Mouse (Mus musculus) liver, embryonic 11.5 days (tissue): Measurements from ENCODE around the gene Dhtkd1. TPM values are rescaled to one million over a fixed set of nuclear protein-coding genes. Genes with fewer than 3 reads are reported as not detected.

Experiments
- ATAC-seq: fragments of 200-750 bp; cut with Nextera tagmentation; replicated peaks from 2 replicates; pipeline ENCODE4 v1.8.0; 2017; ENCODE audit warnings: moderate number of reproducible peaks, mild to moderate bottlenecking, moderate TSS enrichment, moderate library complexity; ENCODE audit not compliant: low FRiP score
- DNase-seq: peaks from one replicate; pipeline ENCODE4 v3.0.0-alpha.2; 2017; ENCODE audit warnings: low spot score
- H3K27ac ChIP-seq: fragments of 300-500 bp; sonication (generic); 2 replicates; pipeline ENCODE4 v1.5.1; 2014; ENCODE audit warnings: mild to moderate bottlenecking, low read depth, low read length, control low read depth
- H3K27me3 ChIP-seq: fragments of 300-500 bp; sonication (generic); replicated peaks from 2 replicates; pipeline ENCODE4 v1.6.1; 2014; ENCODE audit warnings: low read length, mixed read lengths; ENCODE audit not compliant: control insufficient read depth, insufficient read depth
- H3K36me3 ChIP-seq: fragments of 300-500 bp; sonication (generic); 2 replicates; pipeline ENCODE4 v1.6.1; 2014; ENCODE audit warnings: mild to moderate bottlenecking, low read length, moderate library complexity, mixed read lengths; ENCODE audit not compliant: control insufficient read depth, insufficient read depth
- H3K4me1 ChIP-seq: fragments of 300-500 bp; sonication (generic); replicated peaks from 2 replicates; pipeline ENCODE4 v1.6.1; 2014; ENCODE audit warnings: low read length, mixed read lengths; ENCODE audit not compliant: control insufficient read depth, insufficient read depth
- H3K4me2 ChIP-seq: fragments of 300-500 bp; sonication (generic); 2 replicates; pipeline ENCODE4 v1.6.1; 2014; ENCODE audit warnings: mild to moderate bottlenecking, control low read depth, moderate library complexity
- H3K4me3 ChIP-seq: fragments of 300-500 bp; sonication (generic); 2 replicates; pipeline ENCODE4 v1.5.1; 2014; ENCODE audit warnings: low read depth, low read length, control low read depth
- H3K9ac ChIP-seq: fragments of 300-500 bp; sonication (generic); 2 replicates; pipeline ENCODE4 v1.6.1; 2014; ENCODE audit warnings: low read depth, low read length, control low read depth
- H3K9me3 ChIP-seq: fragments of 300-500 bp; sonication (generic); 2 replicates; pipeline ENCODE4 v1.6.1; 2016; ENCODE audit warnings: low read length, inconsistent platforms, mixed read lengths; ENCODE audit not compliant: control insufficient read depth
- WGBS: fragments of 180-500 bp; shearing (Covaris S2); extraction: QIAGEN DNeasy Blood & Tissue Kit; methylation state at CpG from one replicate; pipeline ENCODE4 v1.1.7; 2014; 5-methylcytosine and 5-hydroxymethylcytosine counted together
- polyA plus RNA-seq: library from polyadenylated mRNA; unstranded; fragments of >200 nt; fragmentation: Nextera tagmentation; extraction: Ambion mirVana; gene quantifications from 2 replicates; pipeline ENCODE4 v1.2.1, GENCODE M21; 2014

The Dhtkd1 gene
- polyA plus RNA-seq, 1 experiment from 2014 or later, result 3.5 TPM

- Histone ChIP-seq H3K4me1 (0 out of 2 replicates have a peak, but pooled peaks cover 12% of the 10 kb centered on the region), H3K27me3 (no peaks in the 10 kb centered on the region), H3K4me2 (no peak overlapping the region), H3K9me3 (no peaks in the 10 kb centered on the region), H3K9ac (no peak overlapping the region), H3K36me3 (no peaks in the 10 kb centered on the region), H3K4me3 (no peak overlapping the region), H3K27ac (no peak overlapping the region)
- ATAC-seq, result no peak
- WGBS, result 87% methylated on average over 9 of the region's 9 CpGs
- no peak for DNase-seq
Measured at GRCm38 (mm10) chr2:5940936-5941335, 1.7 kb downstream of the Dhtkd1 start.

DNA sequence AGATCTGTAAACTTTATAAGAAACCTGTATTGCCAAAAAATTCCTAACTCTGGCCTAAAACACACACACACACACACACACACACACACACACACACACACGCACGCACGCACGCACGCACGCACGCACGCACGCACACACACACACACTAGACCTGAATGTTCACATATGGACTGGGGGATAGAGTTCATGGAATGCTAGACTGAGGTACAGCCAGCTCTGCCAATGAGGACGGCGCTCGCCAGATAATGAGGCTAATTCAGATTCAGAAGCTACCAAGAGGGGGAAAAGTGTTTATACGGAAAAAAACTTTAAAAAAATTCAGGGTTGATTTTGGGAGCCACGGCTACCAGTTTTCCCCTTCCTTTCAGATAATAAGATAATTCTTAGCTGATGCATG, 2.7 kb downstream of the Dhtkd1 start:
- Histone ChIP-seq H3K9me3 (no peaks in the 10 kb centered on the region), H3K9ac (no peak overlapping the region), H3K36me3 (no peaks in the 10 kb centered on the region), H3K4me3 (no peak overlapping the region), H3K27me3 (no peaks in the 10 kb centered on the region), H3K4me2 (no peak overlapping the region), H3K4me1 (0 out of 2 replicates have a peak, but pooled peaks cover 8% of the 10 kb centered on the region), H3K27ac (no peak overlapping the region)
- no peak for ATAC-seq
- no peak for DNase-seq
- WGBS, result 86% methylated on average over 14 of the region's 14 CpGs

DNA sequence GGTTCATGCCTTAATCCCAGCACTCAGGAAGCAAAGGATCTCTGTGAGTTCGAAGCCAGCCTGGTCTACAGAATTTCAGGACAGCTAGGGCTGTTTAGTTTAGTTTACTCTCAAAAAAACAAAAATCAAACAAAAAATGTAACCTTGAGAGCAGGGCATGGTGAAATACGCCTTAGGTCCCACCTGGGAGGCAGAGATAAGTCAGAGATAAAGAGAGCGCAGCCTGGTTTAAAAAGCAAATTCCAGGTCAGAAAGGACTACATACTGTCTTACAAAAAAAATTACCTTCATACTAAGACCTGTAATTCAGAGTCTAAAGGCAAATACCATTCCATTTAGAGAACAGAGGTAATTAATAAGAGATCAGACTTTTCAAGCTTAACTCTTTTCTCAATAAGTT, 3.3 kb downstream of the Dhtkd1 start:
- 63% methylated on average over 3 of the region's 3 CpGs for WGBS
- no peak overlapping the region for H3K4me3 ChIP-seq

DNA sequence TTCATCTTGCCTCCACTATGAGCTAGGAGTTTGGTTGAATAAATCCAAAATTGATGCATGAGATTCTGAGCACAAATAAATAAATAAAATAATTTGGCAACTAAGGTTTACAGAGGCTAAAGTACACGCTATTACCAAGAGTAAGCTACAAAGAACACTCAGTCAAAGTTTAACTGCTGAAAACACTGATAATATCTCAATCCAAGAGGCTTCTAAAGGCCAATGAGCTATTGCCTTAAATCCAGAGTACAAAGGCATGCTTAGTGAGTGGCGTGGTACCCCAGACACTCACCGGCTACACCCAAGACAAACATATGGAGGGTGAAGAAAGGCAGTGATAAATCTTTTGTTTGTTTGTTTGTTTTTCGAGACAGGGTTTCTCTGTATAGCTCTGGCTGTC, 6.0 kb downstream of the Dhtkd1 start:
- no peaks in the 10 kb centered on the region for H3K9me3 ChIP-seq
- no peak overlapping the region for H3K4me2 ChIP-seq
- WGBS, result 82% methylated on average over 4 of the region's 4 CpGs
- no peaks in the 10 kb centered on the region for H3K27me3 ChIP-seq
- ATAC-seq (no peak), DNase-seq (no peak)
- H3K4me1 ChIP-seq, result 0 out of 2 replicates have a peak, but pooled peaks cover 4% of the 10 kb centered on the region
- no peak overlapping the region for H3K4me3 ChIP-seq
- H3K36me3 ChIP-seq, result no peaks in the 10 kb centered on the region
- H3K27ac ChIP-seq, result no peak overlapping the region
- H3K9ac ChIP-seq, result no peak overlapping the region

More for the DNA sequence above, 3.3 kb downstream of the Dhtkd1 start:
- H3K27ac ChIP-seq, result no peak overlapping the region
- H3K36me3 ChIP-seq, result no peaks in the 10 kb centered on the region
- no peak overlapping the region for H3K4me2 ChIP-seq
- H3K4me1 ChIP-seq, result 0 out of 2 replicates have a peak, but pooled peaks cover 8% of the 10 kb centered on the region
- no peak overlapping the region for H3K9ac ChIP-seq
- no peaks in the 10 kb centered on the region for H3K27me3 ChIP-seq
- ATAC-seq, result no peak
- no peak for DNase-seq
- no peaks in the 10 kb centered on the region for H3K9me3 ChIP-seq

- no peaks in the 10 kb centered on the region for H3K27me3 ChIP-seq
- H3K4me1 ChIP-seq, result 0 out of 2 replicates have a peak, but pooled peaks cover 4% of the 10 kb centered on the region
- H3K4me3 ChIP-seq, result no peak overlapping the region
- no peak overlapping the region for H3K4me2 ChIP-seq
- 80% methylated on average over 6 of the region's 6 CpGs for WGBS
- no peak overlapping the region for H3K27ac ChIP-seq
- H3K9ac ChIP-seq, result no peak overlapping the region
- H3K9me3 ChIP-seq, result no peaks in the 10 kb centered on the region
- H3K36me3 ChIP-seq, result no peaks in the 10 kb centered on the region
- ATAC-seq (no peak), DNase-seq (no peak)
Measured at GRCm38 (mm10) chr2:5936068-5936467, 6.5 kb downstream of the Dhtkd1 start.

DNA sequence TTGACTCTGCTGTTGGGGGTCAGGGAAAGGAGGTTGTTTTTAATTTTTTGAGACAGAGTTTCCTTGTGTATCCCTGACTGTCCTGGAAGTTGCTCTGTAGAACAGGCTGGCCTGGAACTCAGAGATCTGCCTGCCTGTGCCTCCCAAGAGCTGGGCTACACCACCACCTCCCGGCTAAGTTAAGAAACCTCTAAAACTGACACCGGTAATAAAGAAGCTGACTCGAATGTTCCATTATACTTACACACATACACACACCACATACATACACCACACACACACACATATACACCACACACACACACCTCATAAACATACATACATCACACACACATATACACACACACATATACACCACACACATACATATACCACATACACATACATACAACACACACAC, 7.7 kb downstream of the Dhtkd1 start:
- H3K36me3 ChIP-seq, result no peaks in the 10 kb centered on the region
- H3K4me2 ChIP-seq, result no peak overlapping the region
- 88% methylated on average over 3 of the region's 3 CpGs for WGBS
- no peak for DNase-seq
- no peak overlapping the region for H3K27ac ChIP-seq
- H3K9ac ChIP-seq, result no peak overlapping the region
- H3K27me3 ChIP-seq, result no peaks in the 10 kb centered on the region
- no peak overlapping the region for H3K4me3 ChIP-seq
- H3K4me1 ChIP-seq, result 0 out of 2 replicates have a peak, but pooled peaks cover 4% of the 10 kb centered on the region
- no peak for ATAC-seq
- no peaks in the 10 kb centered on the region for H3K9me3 ChIP-seq

DNA sequence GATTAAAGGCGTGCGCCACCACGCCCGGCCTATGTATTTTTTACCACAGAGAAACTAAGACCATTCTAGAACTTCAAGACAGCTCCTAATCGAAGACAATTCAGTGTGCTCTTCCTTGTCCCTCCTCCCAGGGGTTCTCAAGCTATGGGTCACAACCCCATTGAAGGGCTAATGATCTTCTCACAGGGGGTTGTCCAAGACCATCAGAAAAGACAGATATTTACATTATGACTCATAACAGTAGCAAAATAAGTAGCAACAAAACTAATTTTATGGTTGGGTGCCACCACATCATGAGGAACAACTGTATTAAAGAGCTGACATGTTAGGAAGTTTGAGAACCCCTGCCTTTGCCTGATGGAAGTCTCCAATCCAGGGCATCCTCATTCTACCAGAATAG, 10.7 kb downstream of the Dhtkd1 start:
- ATAC-seq, result no peak
- no peaks in the 10 kb centered on the region for H3K9me3 ChIP-seq
- H3K4me1 ChIP-seq, result no peaks in the 10 kb centered on the region
- H3K4me3 ChIP-seq, result no peak overlapping the region
- WGBS, result 87% methylated on average over 5 of the region's 5 CpGs
- H3K27ac ChIP-seq, result no peak overlapping the region
- no peaks in the 10 kb centered on the region for H3K27me3 ChIP-seq
- H3K4me2 ChIP-seq, result no peak overlapping the region
- no peak for DNase-seq
- no peaks in the 10 kb centered on the region; the same call in 1 of the 2 replicates for H3K36me3 ChIP-seq
- no peak overlapping the region for H3K9ac ChIP-seq

- WGBS, result 81% methylated on average over 18 of the region's 18 CpGs
- Histone ChIP-seq H3K9ac (no peak overlapping the region), H3K27ac (no peak overlapping the region), H3K9me3 (no peaks in the 10 kb centered on the region), H3K4me2 (no peak overlapping the region), H3K36me3 (no peaks in the 10 kb centered on the region; the same call in 1 of the 2 replicates), H3K4me1 (no peaks in the 10 kb centered on the region), H3K27me3 (no peaks in the 10 kb centered on the region), H3K4me3 (no peak overlapping the region)
- DNase-seq (no peak), ATAC-seq (no peak)
Measured at GRCm38 (mm10) chr2:5930291-5931054, 12.1 kb downstream of the Dhtkd1 start.

GRCm38 (mm10) chr2:5929793-5930192, 12.8 kb downstream of the Dhtkd1 start:
- no peak overlapping the region for H3K4me2 ChIP-seq
- H3K27me3 ChIP-seq, result no peaks in the 10 kb centered on the region
- H3K4me3 ChIP-seq, result no peak overlapping the region
- ATAC-seq (no peak), DNase-seq (no peak)
- H3K36me3 ChIP-seq, result no peaks in the 10 kb centered on the region; the same call in 1 of the 2 replicates
- no peaks in the 10 kb centered on the region for H3K9me3 ChIP-seq
- H3K9ac ChIP-seq, result no peak overlapping the region
- 84% methylated on average over 5 of the region's 5 CpGs for WGBS
- H3K4me1 ChIP-seq, result no peaks in the 10 kb centered on the region
- no peak overlapping the region for H3K27ac ChIP-seq
